Mouse (Mus musculus): ENCODE measurements around the gene Cd72.

The Cd72 gene

GRCm38 (mm10) chr4:43425648-43426380 is 28.6 kb downstream of the Cd72 start:
- no peak for DNase-seq

- DNase-seq: peak; percentile 46
Observed at GRCm38 (mm10) chr4:43425197-43425596, 29.2 kb downstream of the Cd72 start.

GRCm38 (mm10) chr4:43424072-43424471 is 30.4 kb downstream of the Cd72 start:
- no peak for DNase-seq

GRCm38 (mm10) chr4:43423267-43423934 is 31.0 kb downstream of the Cd72 start:
- DNase-seq: no peak

- no peak for DNase-seq
Observed at GRCm38 (mm10) chr4:43421632-43422240, 32.7 kb downstream of the Cd72 start.

GRCm38 (mm10) chr4:43420305-43420704 is 34.1 kb downstream of the Cd72 start:
- peak; percentile 92 for DNase-seq

- no peak for DNase-seq
Observed at GRCm38 (mm10) chr4:43419801-43420281, 34.6 kb downstream of the Cd72 start.

- no peak for DNase-seq
Observed at GRCm38 (mm10) chr4:43418973-43419656, 35.3 kb downstream of the Cd72 start.

- DNase-seq: no peak
Observed at GRCm38 (mm10) chr4:43418450-43418849, 36.0 kb downstream of the Cd72 start.

GRCm38 (mm10) chr4:43417269-43418062 is 37.0 kb downstream of the Cd72 start:
- DNase-seq: no peak

- DNase-seq: no peak
Observed at GRCm38 (mm10) chr4:43416071-43416490, 38.3 kb downstream of the Cd72 start.

- DNase-seq: no peak
Observed at GRCm38 (mm10) chr4:43415221-43416070, 39.0 kb downstream of the Cd72 start.

GRCm38 (mm10) chr4:43414761-43415160 is 39.7 kb downstream of the Cd72 start:
- no peak for DNase-seq

- no peak for DNase-seq
Observed at GRCm38 (mm10) chr4:43407071-43407920, 47.1 kb downstream of the Cd72 start.

- DNase-seq: peak; percentile 93
Observed at GRCm38 (mm10) chr4:43406162-43406971, 48.1 kb downstream of the Cd72 start.

- no peak for DNase-seq
Observed at GRCm38 (mm10) chr4:43404697-43405096, 49.7 kb downstream of the Cd72 start.

- DNase-seq: no peak
Observed at GRCm38 (mm10) chr4:43402212-43402611, 52.2 kb downstream of the Cd72 start.

- DNase-seq: no peak
Observed at GRCm38 (mm10) chr4:43401486-43401885, 52.9 kb downstream of the Cd72 start.

- peak; percentile 73 for DNase-seq
Observed at GRCm38 (mm10) chr4:43400976-43401375, 53.5 kb downstream of the Cd72 start.
